Mouse (Mus musculus): ENCODE measurements around the gene Ifitm3.
"Not testable (repeated sequence)": the region's sequence is repeated elsewhere in the genome, so short reads cannot be mapped to it uniquely, and the experiment has no call there.

Gene Ifitm3

GRCm38 (mm10) chr7:141032458-141033167 is 22.0 kb upstream of the Ifitm3 start:
- no peak for DNase-seq

DNA sequence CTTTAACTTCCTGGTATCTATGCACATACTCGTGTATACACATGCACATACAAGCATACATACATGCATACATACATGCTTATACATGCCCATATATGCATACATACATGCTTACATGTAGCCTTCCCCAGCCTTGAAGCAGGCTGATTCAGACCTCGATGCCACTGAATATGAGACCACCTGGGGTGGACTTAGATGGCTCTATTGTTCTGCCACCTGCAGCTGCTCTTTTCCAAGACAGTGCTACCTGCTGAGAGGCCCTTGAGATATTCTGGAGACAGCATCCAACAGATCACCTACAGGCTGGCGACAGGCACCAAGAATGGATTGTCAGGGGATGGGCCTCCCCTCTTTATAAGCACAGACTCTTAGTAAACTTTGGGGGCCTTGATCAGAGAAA is 19.8 kb upstream of the Ifitm3 start:
- DNase-seq: no peak

DNA sequence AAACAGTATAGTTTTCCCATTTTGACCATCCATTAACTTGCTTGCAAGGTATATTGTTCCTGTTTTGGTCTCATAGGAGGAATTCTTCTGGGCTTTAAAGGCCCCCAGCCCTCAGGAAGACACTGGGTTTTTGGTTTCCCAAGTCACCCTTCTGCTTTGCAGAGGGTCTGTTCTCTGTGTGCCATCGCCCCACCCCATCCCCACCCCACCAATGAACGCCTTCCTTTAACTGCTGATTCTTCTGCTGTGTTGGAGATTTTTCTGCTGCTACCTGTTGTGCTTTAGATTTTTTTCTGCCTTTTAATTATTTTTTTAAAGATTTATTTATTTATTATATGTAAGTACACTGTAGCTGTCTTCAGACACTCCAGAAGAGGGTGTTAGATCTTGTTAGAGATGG is 18.3 kb upstream of the Ifitm3 start, which contains the start of gene Gm17387:
Gene Gm17387 (plus strand): TSS at position 301 of the 400 bp plus-strand sequence.
- no peak for DNase-seq

- DNase-seq: no peak
These were observed 16.1 kb upstream of the Ifitm3 start for GRCm38 (mm10) chr7:141026740-141027098.

DNA sequence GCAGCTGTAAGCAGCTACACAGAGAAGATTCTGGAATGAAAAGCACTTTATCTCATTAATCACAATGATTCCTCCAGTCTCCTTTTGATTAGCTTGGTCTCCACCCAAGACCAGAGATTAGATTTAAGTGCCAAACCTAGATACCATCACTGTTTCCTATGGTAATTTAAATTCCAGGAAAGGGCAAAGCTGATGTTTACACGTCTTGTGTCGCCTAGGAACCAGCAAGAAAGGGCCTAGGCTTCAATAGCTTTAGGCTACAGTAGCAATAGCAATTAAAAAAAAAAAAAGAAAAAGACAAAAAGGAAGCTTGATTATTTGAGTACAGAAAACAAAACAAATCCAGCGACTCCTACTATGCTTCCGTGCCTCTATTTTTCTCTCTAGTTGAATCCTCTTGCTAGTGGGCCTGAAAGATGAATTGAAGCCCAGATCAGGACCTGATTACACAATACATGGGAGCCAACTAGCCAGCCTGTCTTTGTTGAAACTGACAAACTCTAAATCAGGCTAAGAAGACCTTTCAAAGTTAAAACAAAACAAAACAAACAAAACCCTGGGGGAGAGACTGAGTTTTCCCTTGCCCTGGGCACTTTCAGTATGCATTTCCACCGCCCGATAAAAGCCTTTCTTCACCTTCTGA is 15.6 kb upstream of the Ifitm3 start:
- DNase-seq: no peak

DNA sequence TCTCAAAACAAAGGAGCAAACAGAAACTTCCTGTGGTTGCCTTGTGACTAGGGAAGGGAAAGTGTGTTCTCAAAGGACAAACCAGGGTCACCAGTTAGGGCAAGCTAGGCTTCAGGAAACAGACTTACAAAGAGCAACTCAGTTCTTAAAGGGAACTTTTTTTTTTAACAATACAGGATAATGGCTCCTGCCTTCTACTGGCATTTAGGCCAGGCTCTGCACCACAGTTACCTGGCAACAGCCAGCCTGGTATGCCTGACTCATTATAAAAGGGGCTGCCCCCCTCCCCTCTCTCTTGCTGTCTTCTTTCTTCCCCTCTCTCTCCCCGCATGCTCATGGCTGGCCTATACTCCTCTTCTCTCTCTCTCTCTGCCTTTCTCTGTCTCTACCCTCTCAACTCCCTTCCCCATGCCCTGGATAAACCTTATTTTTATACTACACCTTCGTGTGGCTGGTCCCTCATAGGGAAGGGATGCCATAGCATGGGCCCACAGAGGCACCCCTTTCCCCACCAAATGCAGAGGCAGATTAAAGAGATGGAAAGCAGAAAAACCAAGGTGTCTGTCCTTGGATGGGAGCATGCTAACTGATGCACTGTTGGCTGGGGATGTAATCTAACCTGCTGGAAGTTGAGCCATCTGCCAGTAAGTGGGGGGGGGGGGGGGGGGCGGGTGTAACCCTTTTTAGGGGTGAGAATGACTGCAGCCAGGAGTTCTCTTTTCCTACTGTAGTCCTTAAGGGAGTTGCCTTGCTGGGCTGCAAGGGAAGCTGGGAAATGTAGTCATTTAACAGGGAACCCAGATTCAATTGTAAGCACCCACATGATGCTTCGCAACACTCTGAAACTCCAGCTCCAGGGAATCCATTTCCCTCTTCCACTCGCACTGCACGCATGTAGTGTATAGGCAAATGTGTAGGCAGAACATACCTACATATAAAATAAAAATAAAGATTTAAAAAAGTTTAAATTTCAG is 14.6 kb upstream of the Ifitm3 start:
- DNase-seq: no peak

- no peak for DNase-seq
These were observed 11.2 kb upstream of the Ifitm3 start for GRCm38 (mm10) chr7:141021489-141022449.

- DNase-seq: no peak
These were observed 8.5 kb upstream of the Ifitm3 start for GRCm38 (mm10) chr7:141019028-141019427.

GRCm38 (mm10) chr7:141017824-141018223 is 7.3 kb upstream of the Ifitm3 start, which contains the start of gene Ifitm6:
Gene Ifitm6, minus strand, starts transcription at chr7:141017924.
- DNase-seq: not testable (repeated sequence)

- DNase-seq: no peak
These were observed 6.4 kb upstream of the Ifitm3 start for GRCm38 (mm10) chr7:141016707-141017697.

DNA sequence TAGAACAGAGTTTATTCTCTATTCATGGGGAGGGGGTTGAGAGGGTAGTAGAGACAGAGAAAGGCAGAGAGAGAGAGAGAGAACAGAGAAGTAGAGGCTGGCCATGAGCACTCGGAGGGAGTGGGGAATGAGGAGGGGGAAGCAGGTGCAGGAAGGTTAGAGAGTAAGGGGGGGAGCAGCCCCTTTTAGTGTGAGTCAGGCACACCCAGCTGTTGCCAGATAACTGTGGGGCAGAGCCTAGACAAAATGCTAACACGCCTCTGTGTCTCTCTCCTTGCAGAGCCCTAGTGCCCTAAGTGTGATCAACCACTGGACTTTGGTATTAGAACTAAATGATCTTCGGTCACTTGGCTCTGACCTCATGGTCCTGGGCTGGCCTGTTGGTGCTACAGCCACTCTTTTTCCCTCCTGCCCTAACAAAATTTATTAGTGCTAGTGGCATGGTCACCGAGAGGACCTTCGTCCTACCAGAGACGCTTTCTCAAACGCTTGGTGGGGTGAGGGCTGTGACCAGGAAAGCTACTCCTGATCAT is 734 bp upstream of the Ifitm3 start:
- no peak for DNase-seq

- DNase-seq: no peak
These were observed 905 bp downstream of the Ifitm3 start for GRCm38 (mm10) chr7:141009665-141010064.

DNA sequence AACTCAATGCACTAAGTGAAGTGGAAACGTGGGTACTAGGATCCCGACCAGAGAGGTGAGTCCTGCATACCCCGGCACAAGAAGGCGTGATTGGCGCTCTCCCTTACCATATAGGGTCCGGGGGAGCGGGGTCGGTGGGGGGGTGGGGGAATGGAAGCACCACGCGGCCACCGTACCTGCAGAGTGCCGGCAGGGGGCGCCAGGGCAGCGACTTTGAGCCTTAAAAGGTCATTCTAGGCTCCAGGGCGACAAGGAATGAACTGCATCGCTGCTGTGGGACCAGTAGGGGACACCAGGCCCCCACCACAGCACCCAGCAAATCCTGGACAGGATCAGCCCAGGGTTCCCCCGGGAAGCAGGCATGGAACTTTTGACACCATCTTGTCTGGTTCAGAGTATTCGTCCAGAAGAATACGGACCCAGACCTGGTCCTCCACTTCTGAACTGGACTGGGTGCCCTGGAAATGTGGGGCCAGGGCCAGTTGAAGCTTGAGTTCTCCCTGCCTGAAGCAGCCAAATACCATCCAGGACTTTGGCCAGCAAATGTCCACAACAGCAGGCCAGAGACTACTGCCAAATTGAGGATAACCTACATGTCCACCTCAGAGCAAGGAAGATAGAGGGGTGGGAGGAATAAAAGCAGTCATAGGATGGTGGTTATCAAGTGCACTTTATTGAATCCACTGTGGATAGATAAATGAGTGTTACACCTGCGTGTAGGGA is 1.5 kb downstream of the Ifitm3 start:
- DNase-seq: peak; percentile 49

- DNase-seq: peak; percentile 3
These were observed 2.2 kb downstream of the Ifitm3 start for GRCm38 (mm10) chr7:141008312-141008761.

DNA sequence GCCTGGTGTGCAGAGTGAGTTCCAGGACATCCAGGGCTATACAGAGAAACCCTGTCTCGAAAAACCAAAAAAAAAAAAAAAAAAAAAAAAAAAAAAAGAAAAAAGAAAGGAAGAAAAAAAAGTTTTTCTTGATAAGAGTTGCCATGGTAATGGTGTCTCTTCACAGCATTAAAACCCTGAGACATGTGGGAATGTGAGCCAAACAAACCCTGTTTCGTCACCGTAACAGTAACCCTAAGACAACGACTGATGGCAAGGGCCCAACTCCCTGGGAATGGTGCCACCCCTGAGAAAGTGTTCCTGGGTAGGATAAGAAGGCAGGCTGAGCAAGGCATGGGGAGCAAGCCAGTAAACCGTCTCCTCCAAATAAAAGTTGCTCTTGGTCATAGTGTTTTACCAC is 3.7 kb downstream of the Ifitm3 start:
- no peak for DNase-seq

DNA sequence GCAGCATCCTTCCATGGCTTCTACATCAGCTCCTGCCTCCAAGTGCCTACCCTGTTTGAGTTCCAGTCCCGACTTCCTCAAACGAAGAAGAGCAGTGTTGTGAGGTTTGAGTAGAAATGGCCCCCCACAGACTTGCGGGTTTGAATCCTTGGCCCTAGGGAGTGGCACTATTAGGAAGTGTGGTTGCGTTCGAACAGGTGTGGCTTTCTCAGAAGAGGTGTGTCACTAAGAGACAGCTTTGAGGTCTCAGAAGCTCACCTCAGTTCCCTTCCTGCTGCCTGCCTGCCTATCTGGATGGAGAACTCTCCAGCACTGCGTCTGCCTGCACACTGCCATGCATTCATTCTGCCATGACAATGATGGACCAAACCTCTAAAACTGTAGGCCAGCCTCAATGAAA is 4.1 kb downstream of the Ifitm3 start:
- DNase-seq: no peak

DNA sequence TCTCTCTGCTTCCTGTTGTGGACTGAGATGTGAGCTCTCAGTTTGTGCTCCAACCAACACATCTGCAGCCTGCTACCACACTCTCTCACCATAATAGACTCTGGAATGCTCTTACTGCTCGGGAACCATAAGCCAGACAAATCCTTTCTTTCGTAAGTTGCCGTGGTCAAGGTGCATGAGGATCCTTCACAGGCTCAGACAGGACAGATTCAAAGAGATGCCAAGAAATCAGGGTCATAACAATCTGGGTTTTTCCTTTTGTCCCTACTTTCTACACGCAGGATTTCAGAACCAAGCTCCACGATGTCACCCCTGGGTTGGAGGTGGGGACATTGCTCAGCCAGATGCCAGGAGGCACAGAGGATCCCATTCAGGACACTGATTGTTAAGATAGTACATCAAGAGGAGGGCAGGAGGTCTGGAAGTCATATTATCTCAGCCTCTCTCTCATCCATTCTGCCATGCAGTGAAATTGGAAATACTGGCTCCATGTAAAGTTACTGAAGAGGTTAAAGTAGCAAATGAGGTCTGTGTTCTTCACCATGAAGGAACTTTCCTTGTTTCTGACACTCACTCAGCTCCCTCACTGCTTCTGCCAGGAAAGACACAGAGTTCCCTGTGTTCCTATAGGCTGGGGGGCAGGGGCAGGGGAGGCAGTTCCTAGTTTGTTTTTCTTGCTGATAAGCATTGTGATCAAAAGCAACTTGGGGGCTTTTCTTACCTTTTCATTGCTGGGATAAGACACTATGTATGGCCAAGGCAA is 7.1 kb downstream of the Ifitm3 start:
- no peak for DNase-seq

DNA sequence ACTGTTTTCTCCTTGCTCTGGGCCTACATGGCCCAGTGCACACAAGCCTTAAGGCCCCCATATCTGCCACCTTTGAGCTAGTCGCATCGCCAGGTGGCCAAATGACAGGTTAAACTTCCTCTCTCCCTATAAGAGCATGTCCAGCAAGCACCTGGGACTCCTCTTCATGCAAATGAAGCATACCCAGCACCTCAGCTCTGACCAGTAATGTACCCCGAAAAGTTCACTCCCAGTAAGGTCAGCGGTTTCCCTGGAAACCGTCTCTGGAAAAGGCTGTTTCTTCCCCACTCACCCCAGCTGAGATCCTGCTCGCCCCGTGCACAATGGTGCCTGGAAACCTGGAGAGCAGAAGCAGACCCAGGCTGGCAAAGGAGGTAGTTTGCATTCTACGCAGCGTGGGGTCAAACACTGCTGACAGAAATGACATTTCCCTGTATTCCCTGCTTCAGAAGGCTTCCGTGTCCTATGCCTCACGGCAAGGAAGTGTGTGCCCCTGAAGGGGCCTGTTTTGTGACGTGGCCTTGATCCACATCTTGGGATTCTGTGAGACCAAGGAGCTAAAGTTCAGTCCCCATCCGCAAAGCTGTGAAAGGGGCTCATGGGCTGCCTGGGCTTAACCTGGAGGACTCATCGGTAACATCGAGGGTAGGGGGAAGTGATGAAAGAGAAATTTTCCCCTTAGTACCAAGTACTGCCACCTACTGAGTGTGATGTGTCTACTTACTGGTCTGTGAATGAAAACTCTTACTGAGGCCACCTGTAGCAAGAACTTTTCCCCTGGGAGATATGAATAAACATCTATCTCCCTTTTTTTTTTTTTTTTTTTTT is 9.5 kb downstream of the Ifitm3 start:
- no peak for DNase-seq

Measured in cerebellum, adult 8-10 months (tissue).